Mouse (Mus musculus) adipose tissue, adult 10 weeks (tissue): Measurements from ENCODE around the gene Gm10697. TPM values are rescaled to one million over a fixed set of nuclear protein-coding genes. Genes with fewer than 3 reads are reported as not detected.

Experiments
- polyA plus RNA-seq: library from polyadenylated mRNA; stranded (reverse); fragments of 350-450 nt; fragmentation: Illumina TruSeq; extraction: RNeasy Lipid Tissue Mini Kit (QIAGEN cat#74804); gene quantifications from one replicate; pipeline ENCODE4 v1.2.3, GENCODE M21; 2014; ENCODE audit warnings: low read depth, low replicate concordance

Gm10697 gene
- not detected for polyA plus RNA-seq

GRCm38 (mm10) chr3:94072544-94072943 lies at the start of gene Gm10697:
Gene Gm10697, minus strand, starts transcription at chr3:94072644.

GRCm38 (mm10) chr3:94054785-94055184 lies 17.7 kb downstream of the Gm10697 start, which contains the start of gene Gm9125:
Gene Gm9125, minus strand, starts transcription at chr3:94054885.

Other genes starting within 250 kb of the Gm10697 start
- gene Tdpoz3, start 246.6 kb downstream of the Gm10697 start, polyA plus RNA-seq: not detected
- gene Gm9117, start 129.1 kb downstream of the Gm10697 start, polyA plus RNA-seq: not detected
- gene Tdpoz5, start 111.3 kb downstream of the Gm10697 start, polyA plus RNA-seq: not detected
- gene Gm9125, start 17.8 kb downstream of the Gm10697 start, polyA plus RNA-seq: not detected
- not detected for gene Gm10696, start 105.5 kb upstream of the Gm10697 start, polyA plus RNA-seq
- gene Gm5286, start 124.1 kb upstream of the Gm10697 start, polyA plus RNA-seq: not detected
- not detected for gene Gm4778, start 191.4 kb upstream of the Gm10697 start, polyA plus RNA-seq
- gene Them4, start 237.4 kb upstream of the Gm10697 start, polyA plus RNA-seq: 17.6 TPM